Mouse (Mus musculus) layer of hippocampus, postnatal 25 days (tissue): ENCODE results near the gene Lrrc28. TPM values are rescaled to one million over a fixed set of nuclear protein-coding genes. Genes with fewer than 3 reads are reported as not detected.
"Not testable (repeated sequence)": the region's sequence is repeated elsewhere in the genome, so short reads cannot be mapped to it uniquely, and the experiment has no call there.

ENCODE experiments used
- DNase-seq, 2 experiments: peaks; one replicate each; pipeline ENCODE4 v3.0.0; 2022; ENCODE audit warnings: mixed read lengths in 2 of 2, low spot score in 1 of 2; ENCODE audit errors: extremely low spot score in 1 of 2
- total RNA-seq, 2 experiments: library from RNA; stranded (reverse); gene quantifications; 2 replicates each; pipeline ENCODE4 v1.2.3; 2021

Gene Lrrc28
- total RNA-seq, 2 experiments from 2014 or later = 35.8 to 37.3 TPM

DNA sequence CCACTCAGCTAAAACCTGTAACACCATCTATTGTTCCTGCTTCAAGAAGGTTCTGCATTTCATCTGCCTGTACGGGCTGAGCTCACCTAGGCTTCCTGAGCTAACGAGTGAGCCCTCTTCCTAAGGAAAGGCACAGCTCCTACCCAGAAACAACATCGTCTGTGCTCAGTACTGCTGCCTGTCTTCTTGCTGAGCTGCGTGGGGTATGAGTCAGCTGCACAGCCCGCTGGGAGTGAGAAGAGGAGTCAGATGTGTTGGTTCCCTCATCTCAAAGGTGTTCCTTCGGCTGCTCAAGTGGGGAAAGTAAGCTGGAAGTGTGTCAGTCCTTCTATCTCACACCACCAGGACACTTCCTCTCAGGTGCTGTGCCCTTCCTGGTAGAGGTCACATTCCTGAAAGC is 101.4 kb downstream of the Lrrc28 start:
- DNase-seq = no peak

DNA sequence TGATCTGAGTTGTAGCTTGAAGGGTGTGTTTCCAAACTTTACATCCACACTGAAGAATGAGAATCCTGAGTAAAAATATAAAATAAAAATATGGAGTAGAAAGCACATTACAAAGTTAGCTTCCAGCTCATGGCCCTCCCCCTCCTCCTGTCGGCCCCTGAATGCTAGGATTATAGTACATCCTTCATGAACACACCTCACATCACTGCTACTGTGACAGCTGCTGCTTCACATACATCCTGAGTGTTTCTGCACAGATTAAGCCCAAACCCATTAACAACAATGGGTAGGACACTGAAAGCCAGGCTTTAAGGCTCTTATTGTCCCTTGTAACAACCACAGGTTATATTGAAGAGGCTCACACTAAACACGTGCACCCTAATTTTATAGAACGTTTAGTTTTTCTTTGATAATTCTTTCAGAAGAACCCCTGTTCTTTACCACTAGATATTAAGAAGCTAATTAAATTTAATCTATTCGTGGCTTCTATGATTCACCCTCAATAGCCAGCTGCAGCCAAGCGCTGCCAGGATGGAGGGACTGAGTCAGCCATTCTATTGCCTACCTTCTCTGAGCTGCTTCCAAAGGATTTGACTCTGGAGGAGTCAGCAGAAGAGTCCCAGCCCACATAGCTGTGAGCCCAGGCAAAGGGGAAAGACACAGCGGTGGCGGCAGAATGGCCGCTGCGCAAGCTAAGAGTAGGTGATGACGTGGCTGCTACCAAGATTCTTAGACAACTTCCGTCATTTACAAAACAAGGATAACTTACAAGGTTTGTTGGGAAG is 108.3 kb downstream of the Lrrc28 start:
- no peak for DNase-seq

DNA sequence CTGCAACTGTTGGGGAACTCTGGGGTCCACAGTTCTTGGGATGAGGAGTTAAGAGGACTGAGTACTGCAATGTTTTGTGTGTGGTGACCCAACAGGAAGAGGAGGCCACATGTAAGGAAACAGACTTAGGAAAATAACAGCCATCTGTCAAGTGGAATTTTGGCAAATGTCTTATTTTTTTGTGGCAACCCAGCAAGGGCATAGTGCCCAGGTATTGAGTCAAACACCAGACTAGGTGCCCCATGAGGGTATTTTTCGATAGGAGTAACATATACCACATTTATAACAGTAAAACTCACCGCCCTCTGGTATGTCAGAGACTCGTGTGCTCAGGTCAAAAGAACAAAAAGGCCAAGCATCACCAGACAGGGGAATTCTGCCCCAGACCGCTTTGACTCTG is 109.1 kb downstream of the Lrrc28 start:
- no peak for DNase-seq

DNA sequence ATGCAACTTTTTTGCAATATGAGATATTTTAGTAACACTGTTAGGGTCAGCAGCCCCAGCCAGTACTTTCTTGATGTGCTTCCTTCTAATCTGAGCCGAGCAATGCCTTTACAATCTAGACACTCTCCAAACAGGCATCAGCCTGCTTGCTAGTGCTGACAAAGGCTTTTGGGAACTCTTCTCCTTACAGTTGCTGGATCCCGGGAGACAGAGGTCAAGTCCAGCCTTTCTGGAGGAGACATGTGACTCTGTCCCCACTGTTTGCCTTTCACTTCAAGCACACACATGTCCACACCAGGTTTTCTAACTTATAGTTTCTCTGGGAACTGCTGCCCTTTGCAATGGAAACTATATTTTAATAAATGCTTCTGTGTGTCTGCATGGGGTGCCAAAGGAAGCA is 114.1 kb downstream of the Lrrc28 start:
- no peak for DNase-seq

DNA sequence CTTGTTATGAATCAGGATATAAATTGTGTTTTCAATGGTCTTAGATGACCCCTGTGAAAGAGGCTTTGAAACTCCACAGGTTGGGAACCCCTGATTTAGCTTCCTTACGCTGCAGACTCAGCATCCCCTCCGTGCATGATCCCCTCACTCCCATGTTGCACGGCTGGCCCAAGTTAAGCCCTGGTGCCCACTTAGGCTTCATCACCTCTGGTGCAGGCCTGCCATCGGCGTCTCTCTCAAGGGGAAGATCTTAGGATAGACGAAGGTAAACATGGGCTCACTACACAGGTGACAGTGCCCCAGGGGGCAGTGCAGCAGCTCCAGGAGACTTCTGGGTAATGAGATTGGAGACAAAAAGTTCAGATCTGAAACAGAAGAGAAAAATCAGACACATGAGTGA is 115.7 kb downstream of the Lrrc28 start:
- no peak for DNase-seq

DNA sequence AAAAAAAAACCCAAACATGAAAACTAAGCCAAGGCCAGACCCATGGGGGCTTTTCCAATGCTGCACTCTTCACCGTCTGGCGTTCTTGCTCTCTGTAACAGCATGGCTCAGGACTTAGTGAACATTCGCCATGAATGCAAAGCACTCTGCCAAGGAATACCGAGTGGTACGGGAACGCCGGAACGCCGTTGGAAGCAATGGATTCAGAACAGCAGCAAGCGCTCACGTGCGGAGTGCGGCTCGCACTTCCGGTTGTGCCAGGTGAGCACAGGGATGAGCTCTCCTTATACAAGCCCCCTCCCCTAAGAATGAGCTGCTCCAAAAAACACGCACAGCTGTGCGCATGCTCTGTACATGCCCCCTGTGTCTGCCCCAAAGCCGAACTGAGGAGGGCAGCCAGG is 116.2 kb downstream of the Lrrc28 start:
- peak in 1 of 2 experiments; percentile 18 for DNase-seq

DNA sequence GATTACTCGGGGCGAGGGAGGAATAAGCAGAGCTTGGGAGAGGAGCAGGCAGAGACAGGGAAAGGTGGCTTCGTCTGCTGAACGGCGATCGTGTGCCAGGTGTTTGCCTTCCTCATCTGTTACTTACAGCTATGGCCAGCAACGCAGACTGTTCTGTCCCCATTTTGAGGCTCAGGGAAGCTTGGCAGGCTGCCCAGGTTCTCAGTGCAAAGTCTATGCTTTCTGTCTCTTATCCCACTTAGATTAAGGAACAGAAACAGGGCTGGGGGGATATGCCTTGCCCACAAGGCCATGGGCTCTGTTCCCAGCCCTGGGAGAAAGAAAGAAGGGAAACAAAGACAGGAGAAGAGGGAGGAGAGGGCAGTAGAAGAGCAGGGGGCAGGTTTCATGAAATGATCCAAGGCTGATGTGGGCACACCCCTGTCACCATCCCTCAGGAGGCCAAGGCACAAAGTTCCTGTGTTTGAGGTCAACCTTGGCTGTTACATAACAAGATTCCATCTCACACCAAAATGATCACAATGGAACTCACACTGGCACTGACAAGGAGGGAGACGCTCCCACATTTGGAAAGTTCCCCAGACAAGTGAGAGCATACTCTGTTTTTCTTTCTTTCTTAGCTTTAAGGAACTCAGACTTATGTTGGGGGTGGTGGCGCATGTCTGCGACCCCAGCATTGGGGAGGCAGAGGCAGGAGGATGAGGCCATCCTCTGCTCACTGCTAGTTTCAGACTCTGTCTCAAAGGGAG is 116.8 kb downstream of the Lrrc28 start:
- peak; percentile 45 to 59 for DNase-seq

DNA sequence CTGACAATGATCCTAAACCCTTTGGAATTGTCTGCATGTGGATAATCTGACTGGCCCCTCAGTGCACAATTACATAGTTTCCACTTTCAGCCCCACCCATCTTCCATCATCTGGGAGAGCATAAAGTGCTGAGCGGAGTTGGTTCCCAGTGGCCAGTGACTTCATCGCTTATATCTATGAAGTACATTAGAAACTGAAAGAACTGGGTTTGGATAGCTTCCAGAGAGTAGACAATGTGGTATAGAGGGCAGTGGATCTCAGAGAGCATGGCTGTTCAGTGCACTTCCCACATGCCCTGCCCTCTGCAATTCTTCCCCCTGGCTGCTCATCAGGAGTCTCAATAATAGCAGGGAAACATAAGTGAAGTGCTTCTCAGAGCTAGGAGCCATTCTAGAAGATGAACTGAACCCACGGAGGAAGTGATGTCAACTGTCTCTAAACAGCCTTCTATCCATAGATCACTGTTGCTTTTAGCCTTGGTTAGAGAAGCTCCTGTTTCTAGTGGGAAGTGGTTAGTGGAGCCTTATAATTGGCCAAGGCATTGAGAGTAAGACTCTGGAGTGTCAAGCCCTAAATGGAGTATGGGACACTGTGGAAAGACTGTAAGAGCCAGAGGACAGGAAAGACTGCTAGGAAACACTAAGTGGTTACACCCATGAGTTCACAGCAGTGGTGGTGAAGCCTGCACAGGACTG is 119.0 kb downstream of the Lrrc28 start:
- DNase-seq = no peak

DNA sequence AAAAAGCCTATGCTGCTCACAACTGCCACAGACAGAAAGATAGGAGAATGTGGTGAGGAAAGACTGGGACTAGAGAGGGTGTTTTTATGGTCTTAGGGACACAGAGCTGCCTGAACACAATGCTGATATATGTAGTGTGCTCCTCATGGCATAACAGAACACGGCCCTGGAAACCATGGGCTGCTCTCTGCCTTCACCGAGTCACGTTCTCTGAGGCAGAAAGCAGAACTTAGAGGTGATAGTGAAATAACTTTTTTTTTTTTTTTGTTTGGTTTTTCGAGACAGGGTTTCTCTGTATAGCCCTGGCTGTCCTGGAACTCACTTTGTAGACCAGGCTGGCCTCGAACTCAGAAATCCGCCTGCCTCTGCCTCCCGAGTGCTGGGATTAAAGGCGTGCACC is 121.0 kb downstream of the Lrrc28 start:
- not testable (repeated sequence) for DNase-seq

DNA sequence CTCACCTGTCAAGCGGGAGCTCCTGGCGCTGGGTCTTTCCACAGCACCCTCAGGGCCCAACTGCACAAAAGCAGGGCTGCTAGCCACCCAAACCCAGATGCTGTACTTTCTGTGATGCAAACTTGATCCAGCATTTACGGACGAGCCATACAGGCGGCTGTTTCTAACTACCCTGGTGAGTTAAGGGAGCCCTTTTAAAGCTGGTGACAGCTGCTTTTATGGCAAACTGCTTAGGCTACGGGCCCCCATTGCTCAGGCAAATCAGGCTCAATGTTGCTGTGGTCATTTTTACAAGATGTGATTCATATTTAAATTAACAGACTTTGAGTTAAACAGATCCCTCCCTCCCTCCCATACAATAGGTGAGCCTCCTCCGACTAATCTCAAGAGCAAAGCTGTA is 121.7 kb downstream of the Lrrc28 start:
- DNase-seq = no peak

DNA sequence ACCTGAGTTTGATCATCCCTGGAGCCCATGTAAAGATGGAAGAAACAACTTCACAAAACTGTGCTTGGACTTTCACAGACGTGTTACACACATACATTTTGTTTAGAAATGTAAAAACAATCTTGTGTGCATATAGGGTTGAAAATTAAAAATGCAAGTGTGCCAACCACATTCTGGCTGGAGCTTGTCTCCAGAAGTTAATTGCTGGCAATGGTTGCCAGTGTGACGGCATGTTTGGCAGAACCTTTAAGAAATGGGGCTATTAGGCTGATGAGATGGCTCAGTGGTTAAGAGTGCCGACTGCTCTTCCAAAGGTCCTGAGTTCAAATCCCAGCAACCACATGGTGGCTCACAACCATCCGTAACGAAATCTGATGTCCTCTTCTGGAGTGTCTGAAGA is 123.3 kb downstream of the Lrrc28 start:
- DNase-seq = not testable (repeated sequence)

DNA sequence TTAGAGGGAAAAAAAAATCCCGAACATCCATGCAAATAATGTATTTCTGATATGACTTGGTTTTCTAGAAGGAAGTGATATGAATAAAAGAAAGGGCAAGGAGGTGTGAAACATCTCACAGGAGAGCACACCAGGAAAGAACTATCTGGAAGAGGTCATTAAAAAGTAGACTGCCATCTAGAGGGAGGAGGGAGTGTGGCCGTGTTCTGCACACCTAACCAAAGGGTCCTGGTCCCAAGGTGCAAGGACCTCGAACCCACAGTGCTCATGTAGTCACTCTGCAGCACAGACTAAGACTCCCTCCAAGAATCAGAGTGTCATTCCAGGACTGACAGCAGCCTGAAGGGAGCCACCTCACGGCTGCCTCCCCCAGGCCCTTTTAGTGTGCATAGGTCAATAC is 124.1 kb downstream of the Lrrc28 start:
- DNase-seq = no peak

DNA sequence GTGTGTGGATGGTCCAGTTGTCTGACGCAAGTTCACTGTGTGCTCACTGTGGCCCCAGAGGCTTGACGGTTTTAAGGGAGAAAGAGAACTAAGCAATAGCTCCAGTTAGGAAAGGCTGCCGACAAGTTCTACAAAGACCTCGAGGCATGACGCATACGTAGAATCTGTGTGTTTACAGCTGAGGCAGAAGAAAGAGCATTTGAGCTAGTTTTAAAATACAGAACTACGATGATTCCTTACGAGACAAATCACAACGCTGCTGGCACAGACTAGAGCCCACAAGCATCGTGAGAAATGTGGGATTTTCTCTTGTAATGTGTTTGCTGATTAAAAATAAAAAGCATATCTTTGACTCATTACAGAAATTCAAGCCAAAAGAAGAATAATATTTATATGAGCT is 125.1 kb downstream of the Lrrc28 start:
- DNase-seq = no peak

DNA sequence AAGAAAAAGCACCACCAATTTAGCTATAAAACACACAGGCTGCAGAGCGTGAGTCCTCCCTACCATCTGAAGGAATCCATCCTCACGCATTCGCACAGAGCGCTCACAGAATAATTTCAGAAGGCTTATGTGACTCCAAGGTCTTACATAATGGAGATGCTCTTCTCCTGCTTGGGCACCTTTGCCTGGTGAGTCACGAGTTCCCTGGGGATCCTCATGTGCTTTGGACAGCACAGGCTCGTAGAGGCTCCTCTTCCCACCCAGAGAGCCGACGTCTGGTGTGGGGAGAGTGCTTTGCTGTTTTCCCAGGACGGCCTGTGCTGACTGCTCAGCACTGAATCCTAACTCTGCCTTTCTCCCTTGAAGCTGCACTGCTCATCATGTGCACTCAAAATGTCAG is 129.4 kb downstream of the Lrrc28 start:
- no peak for DNase-seq

DNA sequence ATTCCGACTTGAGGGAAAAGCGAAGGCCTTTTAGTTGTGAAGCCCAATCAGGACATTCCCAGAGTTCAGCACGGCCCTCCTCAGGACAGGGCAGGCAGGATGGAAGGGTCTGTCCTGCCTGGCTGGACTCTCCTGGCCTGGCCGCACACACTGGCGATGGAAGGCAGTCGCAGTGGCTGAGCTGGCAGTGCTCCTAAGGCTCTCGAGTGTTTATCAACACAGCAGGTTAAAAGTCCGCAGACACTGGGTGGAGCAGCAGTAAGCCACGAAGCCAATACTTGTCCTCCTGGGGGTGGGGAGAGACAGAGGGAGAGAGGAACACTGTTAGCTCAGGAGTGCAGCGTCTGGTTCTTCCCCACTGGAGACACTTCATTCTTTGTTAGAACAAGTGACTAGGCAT is 130.2 kb downstream of the Lrrc28 start:
- DNase-seq = no peak

DNA sequence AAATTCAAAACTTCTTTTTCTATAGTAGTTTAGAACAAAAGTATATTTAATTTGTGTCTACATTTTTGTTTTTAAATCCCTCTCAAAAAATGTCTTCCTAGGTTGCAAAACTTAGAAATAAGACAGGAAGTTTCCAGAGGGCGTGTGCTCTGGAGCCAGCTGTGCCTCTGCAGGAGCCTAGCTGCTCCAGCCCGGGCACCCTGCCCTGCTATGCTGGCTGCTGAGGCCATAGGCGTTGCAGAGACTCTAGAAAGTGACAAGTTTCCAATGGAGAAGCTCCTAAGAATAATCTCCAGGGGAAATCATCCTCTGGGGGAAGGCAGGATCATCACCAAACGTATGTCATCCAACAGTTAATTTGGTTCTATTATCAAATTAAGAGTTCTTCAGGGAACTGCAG is 130.7 kb downstream of the Lrrc28 start:
- DNase-seq = no peak

DNA sequence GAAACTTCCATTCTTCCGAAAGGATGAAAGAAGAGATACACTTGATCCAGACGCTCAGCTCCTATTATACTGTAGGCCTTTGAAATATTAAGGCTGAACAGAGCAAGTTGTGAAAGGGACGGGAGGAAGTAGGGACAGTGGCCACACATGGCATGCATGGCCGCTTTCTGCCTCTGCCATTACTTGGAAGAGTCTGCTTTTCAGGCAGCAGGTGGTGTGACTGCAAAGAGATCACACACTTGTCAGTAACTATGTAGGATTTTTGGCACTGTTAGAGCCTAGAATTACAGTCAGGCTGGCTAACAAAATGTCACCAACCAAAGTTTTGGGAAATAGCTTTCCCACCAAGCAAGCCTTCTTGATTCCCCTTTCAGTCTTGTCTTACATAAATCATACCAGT is 131.4 kb downstream of the Lrrc28 start:
- DNase-seq = no peak

DNA sequence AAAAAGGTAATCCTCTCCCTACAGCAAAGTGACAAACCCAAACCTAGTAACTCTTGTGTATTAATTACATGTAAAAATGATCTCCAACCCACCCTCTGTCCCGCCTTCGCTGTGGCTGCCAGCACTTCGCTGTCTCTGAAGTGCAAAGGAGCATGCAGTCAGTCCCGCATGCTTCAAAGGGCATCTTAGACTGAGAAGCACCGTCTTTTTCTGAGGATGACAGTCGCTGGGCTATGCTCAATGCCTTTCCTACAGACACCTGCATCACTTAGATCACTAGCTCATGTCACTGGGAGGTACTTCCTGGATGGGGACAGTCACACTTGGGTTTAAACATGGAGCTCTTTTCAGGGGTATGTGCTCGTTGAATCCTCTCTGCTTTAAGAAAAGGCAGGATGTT is 133.5 kb downstream of the Lrrc28 start:
- no peak for DNase-seq

DNA sequence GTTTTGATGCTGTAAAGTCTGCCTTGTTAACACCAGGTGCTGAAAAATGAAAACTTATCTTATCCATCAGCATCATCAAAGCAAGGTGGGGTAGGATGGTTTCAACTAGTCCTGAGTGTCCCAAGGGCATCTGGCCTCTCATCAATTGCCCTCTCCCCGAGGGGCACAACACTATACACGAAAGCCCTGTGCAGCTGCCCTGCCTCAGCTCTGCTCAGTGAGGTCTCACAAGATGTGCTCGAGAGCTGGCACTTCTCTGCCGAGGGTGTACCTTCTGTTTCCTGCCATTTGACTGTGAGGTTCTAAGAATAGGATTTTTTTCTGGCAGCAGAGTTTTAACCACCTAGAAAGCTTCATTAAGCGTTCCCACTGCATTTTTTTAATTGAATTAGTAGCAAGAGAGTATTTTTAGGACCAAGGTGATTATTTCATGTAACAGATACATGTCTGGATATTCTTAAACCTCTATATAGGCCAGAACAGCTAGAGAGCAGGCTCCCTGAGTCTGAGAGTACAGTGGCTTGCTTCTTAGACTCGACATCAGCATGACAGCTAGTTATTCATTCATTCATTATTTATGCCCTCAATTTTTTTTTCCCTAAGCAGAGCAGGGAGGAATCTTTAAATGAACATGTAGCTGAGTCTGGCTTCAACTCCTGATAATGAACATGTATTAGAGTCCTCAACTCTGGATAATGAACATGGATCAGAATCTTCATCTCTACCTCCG is 141.6 kb downstream of the Lrrc28 start:
- DNase-seq = no peak

DNA sequence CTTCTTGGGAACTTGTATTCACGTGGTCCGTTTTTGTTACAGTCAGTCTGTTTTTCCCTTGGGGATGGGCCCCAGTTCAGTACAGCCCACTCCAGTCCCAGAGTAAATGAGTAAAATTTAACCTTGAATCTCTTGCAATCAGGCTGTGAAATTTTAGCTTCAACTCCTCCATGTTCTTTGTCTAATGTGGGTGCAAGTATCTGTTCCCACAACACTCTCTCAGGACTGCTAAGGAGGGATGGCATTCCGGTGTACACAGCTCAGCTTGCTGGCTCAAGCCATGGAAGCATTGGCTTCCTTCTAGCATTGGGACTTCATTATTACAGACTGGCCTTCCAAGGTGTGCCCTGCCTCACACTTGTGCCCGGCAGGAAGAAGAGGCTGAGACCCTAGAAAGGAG is 142.4 kb downstream of the Lrrc28 start:
- no peak for DNase-seq

DNA sequence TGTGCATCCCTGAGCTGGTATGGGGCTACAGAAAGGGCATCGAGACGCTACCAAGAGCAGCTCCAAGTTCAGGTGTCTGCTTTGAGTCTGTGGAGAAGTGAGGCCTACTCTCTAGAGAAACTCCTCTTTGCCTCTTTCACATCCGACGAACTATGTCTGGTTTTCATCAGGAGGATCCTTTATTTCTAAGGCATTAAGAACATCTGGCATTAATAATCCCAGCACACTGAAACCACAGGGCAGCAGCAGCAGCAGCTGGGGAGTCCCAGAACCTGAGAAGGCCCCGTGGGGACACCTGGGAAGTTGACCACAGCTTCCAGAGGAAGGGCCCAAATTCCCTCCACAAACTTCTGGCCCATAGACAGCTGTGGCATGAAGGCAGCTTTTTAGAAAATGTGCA is 144.2 kb downstream of the Lrrc28 start:
- DNase-seq = no peak
